Mouse (Mus musculus): Measurements from ENCODE around the gene Map10. TPM values are rescaled to one million over a fixed set of nuclear protein-coding genes. Genes with fewer than 3 reads are reported as not detected.

Map10 gene
- polyA plus RNA-seq, 1 experiment from 2014 or later: 0.78 TPM

- ATAC-seq (ENCODE audit: low read depth): no peak
- no peak overlapping the region for H3K27ac ChIP-seq (ENCODE audit: low read length)
- H3K4me1 ChIP-seq (ENCODE audit: control insufficient read depth, low read depth, low read length): no peaks in the 10 kb centered on the region
- H3K9me3 ChIP-seq (replicated peaks; ENCODE audit: control insufficient read depth, low read length): no peaks in the 10 kb centered on the region
- H3K9ac ChIP-seq (ENCODE audit: low read depth, low read length): no peak overlapping the region
- no peak overlapping the region for H3K4me3 ChIP-seq (ENCODE audit: low read depth, low read length)
- 41% methylated on average over 7 of the region's 7 CpGs for WGBS (ENCODE audit: insufficient replicate concordance)
- H3K27me3 ChIP-seq (ENCODE audit: control insufficient read depth, insufficient read depth, low read depth, low read length): no peaks in the 10 kb centered on the region
- no peak overlapping the region for H3K4me2 ChIP-seq (ENCODE audit: low read depth, low read length)
- no peaks in the 10 kb centered on the region for H3K36me3 ChIP-seq (ENCODE audit: control insufficient read depth, insufficient read depth)
Observed at GRCm38 (mm10) chr8:125716613-125717012, 47.0 kb downstream of the Map10 start.

- Histone ChIP-seq H3K27ac (ENCODE audit: low read length) (no peak overlapping the region), H3K4me3 (ENCODE audit: low read depth, low read length) (no peak overlapping the region), H3K4me1 (ENCODE audit: control insufficient read depth, low read depth, low read length) (no peaks in the 10 kb centered on the region), H3K36me3 (ENCODE audit: control insufficient read depth, insufficient read depth) (no peaks in the 10 kb centered on the region), H3K4me2 (ENCODE audit: low read depth, low read length) (no peak overlapping the region), H3K9ac (ENCODE audit: low read depth, low read length) (no peak overlapping the region), H3K27me3 (ENCODE audit: control insufficient read depth, insufficient read depth, low read depth, low read length) (no peaks in the 10 kb centered on the region), H3K9me3 (replicated peaks; ENCODE audit: control insufficient read depth, low read length) (no peaks in the 10 kb centered on the region)
- ATAC-seq (ENCODE audit: low read depth): no peak
- 40% methylated on average over 4 of the region's 4 CpGs for whole genome bisulfite sequencing (ENCODE audit: insufficient replicate concordance)
Observed at GRCm38 (mm10) chr8:125718914-125719313, 49.3 kb downstream of the Map10 start.

DNA sequence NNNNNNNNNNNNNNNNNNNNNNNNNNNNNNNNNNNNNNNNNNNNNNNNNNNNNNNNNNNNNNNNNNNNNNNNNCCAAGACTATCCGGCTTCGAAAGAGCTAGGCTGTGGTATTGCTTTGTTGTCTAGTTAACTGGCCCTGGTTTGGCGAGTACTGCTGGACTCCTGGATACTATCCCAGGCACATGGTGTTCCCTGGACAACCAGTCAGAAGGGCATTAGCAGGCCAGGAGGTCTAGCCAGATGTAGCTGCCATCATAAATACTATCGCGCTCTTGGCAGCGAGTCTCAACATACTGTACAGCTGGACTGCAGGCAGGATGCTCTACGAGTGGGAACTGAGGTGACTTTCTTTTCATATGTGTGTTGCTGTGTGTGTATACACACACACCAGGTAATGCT, 53.1 kb downstream of the Map10 start:
- H3K27ac ChIP-seq (ENCODE audit: low read length): no peak overlapping the region
- H3K4me1 ChIP-seq (ENCODE audit: control insufficient read depth, low read depth, low read length): peaks cover 5% of the 10 kb centered on the region; the same call in 1 of the 2 replicates
- no peaks in the 10 kb centered on the region for H3K27me3 ChIP-seq (ENCODE audit: control insufficient read depth, insufficient read depth, low read depth, low read length)
- WGBS (ENCODE audit: insufficient replicate concordance): 79% methylated on average over 7 of the region's 7 CpGs
- no peaks in the 10 kb centered on the region for H3K36me3 ChIP-seq (ENCODE audit: control insufficient read depth, insufficient read depth)
- no peak overlapping the region for H3K4me3 ChIP-seq (ENCODE audit: low read depth, low read length)
- H3K9ac ChIP-seq (ENCODE audit: low read depth, low read length): no peak overlapping the region
- no peak for ATAC-seq (ENCODE audit: low read depth)
- H3K9me3 ChIP-seq (replicated peaks; ENCODE audit: control insufficient read depth, low read length): no peaks in the 10 kb centered on the region
- no peak overlapping the region for H3K4me2 ChIP-seq (ENCODE audit: low read depth, low read length)

Other genes with a start within 250 kb of the Map10 start
- 0.83 and 1.1 TPM in 2 replicates for gene Sipa1l2, start 100.0 kb upstream of the Map10 start, polyA plus RNA-seq (2015; fragmentation: Nextera tagmentation; extraction: Ambion mirVana)
- 11.0 and 12.2 TPM in 2 replicates for gene Ntpcr, start 60.1 kb downstream of the Map10 start, polyA plus RNA-seq (2015; fragmentation: Nextera tagmentation; extraction: Ambion mirVana)
- gene Pcnx2, start 228.5 kb downstream of the Map10 start, polyA plus RNA-seq (2015; fragmentation: Nextera tagmentation; extraction: Ambion mirVana): 0.06 and 0.07 TPM in 2 replicates
- gene Map3k21, start 240.6 kb downstream of the Map10 start, polyA plus RNA-seq (2015; fragmentation: Nextera tagmentation; extraction: Ambion mirVana): 0.08 and 0.21 TPM in 2 replicates

Data from liver, embryonic 16.5 days (tissue).